Mouse (Mus musculus) layer of hippocampus, adult 8-10 months (tissue): Measurements from ENCODE around the gene Tnfaip8l1. TPM values are rescaled to one million over a fixed set of nuclear protein-coding genes. Genes with fewer than 3 reads are reported as not detected.

ENCODE experiments used
- DNase-seq, 2 experiments: peaks; one replicate each; pipeline ENCODE4 v3.0.0; 2022; ENCODE audit warnings: low spot score in 2 of 2
- microRNA-seq, 2 experiments: library from miRNA; unstranded; fragments of <30 nt; microRNA quantifications; one replicate each; pipeline ENCODE4 v1.2.0; 2022
- total RNA-seq, 4 experiments: library from RNA; stranded (reverse); gene quantifications; 2 replicates each; pipeline ENCODE4 v1.2.4; 2022

Tnfaip8l1 gene
- total RNA-seq, 4 experiments from 2014 or later: 5.3 to 6.4 (median 5.9) TPM

- peak; percentile 90 to 94 for DNase-seq
Observed at GRCm38 (mm10) chr17:56218377-56219191, 56.3 kb downstream of the Tnfaip8l1 start, which contains the start of gene Dpp9. Dpp9 (minus strand) TSS chr17:56218905.

- DNase-seq: no peak
Observed at GRCm38 (mm10) chr17:56219251-56219650, 57.0 kb downstream of the Tnfaip8l1 start.

GRCm38 (mm10) chr17:56219805-56220204, 57.5 kb downstream of the Tnfaip8l1 start:
- DNase-seq: no peak

Small RNAs within 50 kb of the gene (microRNA-seq; reads per million reads assigned to microRNA genes)
- gene Gm44397: 0 reads per million in 2 experiments

Other genes with a start within 250 kb of the Tnfaip8l1 start
- gene Zfp119b, start 213.0 kb upstream of the Tnfaip8l1 start, total RNA-seq: 1 to 10 TPM; 3.3 to 5.6 (median 3.8) TPM
- 1 to 10 TPM; 1.2 to 3.2 (median 1.8) TPM for gene Ebi3, start 209.8 kb upstream of the Tnfaip8l1 start, total RNA-seq
- gene Yju2, start 203.4 kb upstream of the Tnfaip8l1 start, total RNA-seq: 10 to 100 TPM; 16.9 to 19.1 (median 18.9) TPM
- 10 to 100 TPM; 24.3 to 29.0 (median 26.8) TPM for gene Shd, start 192.0 kb upstream of the Tnfaip8l1 start, total RNA-seq
- gene Fsd1, start 176.0 kb upstream of the Tnfaip8l1 start, total RNA-seq: 10 to 100 TPM; 68.1 to 83.4 (median 76.2) TPM
- gene Stap2, start 156.9 kb upstream of the Tnfaip8l1 start, total RNA-seq: 1 to 10 TPM; 1.8 to 2.8 (median 2.2) TPM
- gene Mpnd, start 156.8 kb upstream of the Tnfaip8l1 start, total RNA-seq: 100 to 1,000 TPM; 102 to 115 (median 106) TPM
- gene Sh3gl1, start 125.8 kb upstream of the Tnfaip8l1 start, total RNA-seq: 10 to 100 TPM; 44.1 to 55.6 (median 52.1) TPM
- 1 to 10 TPM; 2.5 to 3.5 (median 2.7) TPM for gene Chaf1a, start 122.0 kb upstream of the Tnfaip8l1 start, total RNA-seq
- 10 to 100 TPM; 76.5 to 96.6 (median 88.0) TPM for gene Ubxn6, start 87.4 kb upstream of the Tnfaip8l1 start, total RNA-seq
- 100 to 1,000 TPM; 112 to 127 (median 115) TPM for gene Hdgfl2, start 82.8 kb upstream of the Tnfaip8l1 start, total RNA-seq
- gene Plin4, start 52.7 kb upstream of the Tnfaip8l1 start, total RNA-seq: 10 to 100 TPM in 2 of 4 experiments, 1 to 10 TPM in 2; 7.7 to 20.5 (median 12.2) TPM
- gene Plin5, start 44.9 kb upstream of the Tnfaip8l1 start, total RNA-seq: under 1 TPM; 0.53 to 0.80 (median 0.66) TPM
- gene Lrg1, start 40.5 kb upstream of the Tnfaip8l1 start, total RNA-seq: 1 to 10 TPM in 1 of 4 experiments, under 1 TPM in 3; 0.55 to 1.1 (median 0.74) TPM
- gene Sema6b, start 22.1 kb upstream of the Tnfaip8l1 start, total RNA-seq: 100 to 1,000 TPM; 116 to 118 (median 117) TPM
- gene Mydgf, start 21.4 kb downstream of the Tnfaip8l1 start, total RNA-seq: 10 to 100 TPM; 34.7 to 42.6 (median 40.1) TPM
- gene Dpp9, start 56.4 kb downstream of the Tnfaip8l1 start, total RNA-seq: 10 to 100 TPM; 54.5 to 65.5 (median 60.5) TPM
- 10 to 100 TPM; 32.7 to 36.0 (median 35.1) TPM for gene Fem1a, start 94.3 kb downstream of the Tnfaip8l1 start, total RNA-seq
- 1 to 10 TPM; 6.8 to 8.8 (median 7.8) TPM for gene Ticam1, start 114.3 kb downstream of the Tnfaip8l1 start, total RNA-seq
- gene Plin3, start 130.4 kb downstream of the Tnfaip8l1 start, total RNA-seq: 10 to 100 TPM; 13.2 to 22.6 (median 19.6) TPM
- gene Arrdc5, start 137.8 kb downstream of the Tnfaip8l1 start, total RNA-seq: not detected
- 1 to 10 TPM in 3 of 4 experiments, under 1 TPM in 1; 0.77 to 2.5 (median 1.6) TPM for gene Uhrf1, start 140.8 kb downstream of the Tnfaip8l1 start, total RNA-seq
- 10 to 100 TPM; 66.8 to 85.2 (median 76.9) TPM for gene Kdm4b, start 163.6 kb downstream of the Tnfaip8l1 start, total RNA-seq